Mouse (Mus musculus): ENCODE measurements at regions not wholly inside any gene's neighbourhood (a gene's known extent, or its start where the extent isn't known, plus 50 kb on each side); places are given as distances from the start of the nearest gene placed in this dataset.

- Histone ChIP-seq H3K36me3 (ENCODE audit: control insufficient read depth, insufficient read depth) (no peaks in the 10 kb centered on the region), H3K79me3 (ENCODE audit: low read depth) (no peaks in the 10 kb centered on the region), H3ac (ENCODE audit: control insufficient read depth, insufficient read length, low read depth) (no peak overlapping the region), H3K79me2 (ENCODE audit: control insufficient read depth, insufficient read depth) (no peaks in the 10 kb centered on the region), H3K27me3 (ENCODE audit: control insufficient read depth, insufficient read depth, insufficient read length) (no peaks in the 10 kb centered on the region), H3K4me3 (ENCODE audit: insufficient read depth, poor library complexity, severe bottlenecking) (no peak overlapping the region)
- no peak for TF ChIP-seq CEBPB (IDR thresholded peaks at IDR 0.05; ENCODE audit: low read depth)
- no peak for TF ChIP-seq FOSL1 (IDR thresholded peaks at IDR 0.05; ENCODE audit: insufficient read depth, low read length, poor library complexity, severe bottlenecking)
- no peak for TF ChIP-seq MYOD1 (IDR thresholded peaks at IDR 0.05; ENCODE audit: control insufficient read depth, insufficient read length, low read depth)
- no peak for TF ChIP-seq USF1 (IDR thresholded peaks at IDR 0.05; ENCODE audit: low read depth)
- no peak for TF ChIP-seq MYOG (IDR thresholded peaks at IDR 0.05; ENCODE audit: control insufficient read depth, extremely low read depth, insufficient read length)
- TF ChIP-seq MAX (IDR thresholded peaks at IDR 0.05) = no peak
- no peak for TF ChIP-seq CTCF (IDR thresholded peaks at IDR 0.05; ENCODE audit: control insufficient read depth, insufficient read depth, insufficient read length)
Measured at GRCm38 (mm10) chr13:97705926-97706325, 54.5 kb downstream of the Gm10260 start.

DNA sequence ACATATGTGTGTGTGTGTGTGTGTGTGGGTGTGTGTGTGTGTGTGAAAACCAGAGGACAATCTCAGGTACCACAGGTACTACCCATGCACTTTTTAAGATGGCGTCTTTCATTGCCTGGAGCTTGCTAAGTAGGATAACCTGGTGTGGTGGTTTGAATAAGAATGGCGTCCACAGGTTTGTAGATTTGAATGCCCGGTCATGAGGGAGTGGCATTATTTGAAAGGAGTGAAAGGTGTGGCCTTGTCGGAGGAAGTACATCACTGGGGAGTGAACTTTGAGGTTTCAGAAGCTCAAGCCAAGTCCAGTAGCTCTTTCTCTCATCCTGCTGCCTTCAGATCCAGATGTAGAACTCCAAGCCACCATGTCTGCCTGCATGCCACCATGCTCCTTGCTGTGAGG is 55.9 kb downstream of the Gm10260 start:
- Histone ChIP-seq H3K4me3 (ENCODE audit: insufficient read depth, poor library complexity, severe bottlenecking) (no peak overlapping the region), H3K27me3 (ENCODE audit: control insufficient read depth, insufficient read depth, insufficient read length) (no peaks in the 10 kb centered on the region), H3ac (ENCODE audit: control insufficient read depth, insufficient read length, low read depth) (no peak overlapping the region), H3K36me3 (ENCODE audit: control insufficient read depth, insufficient read depth) (no peaks in the 10 kb centered on the region), H3K79me2 (ENCODE audit: control insufficient read depth, insufficient read depth) (no peaks in the 10 kb centered on the region), H3K79me3 (ENCODE audit: low read depth) (no peaks in the 10 kb centered on the region)
- no peak for TF ChIP-seq MYOD1 (IDR thresholded peaks at IDR 0.05; ENCODE audit: control insufficient read depth, insufficient read length, low read depth)
- no peak for TF ChIP-seq CEBPB (IDR thresholded peaks at IDR 0.05; ENCODE audit: low read depth)
- no peak for TF ChIP-seq CTCF (IDR thresholded peaks at IDR 0.05; ENCODE audit: control insufficient read depth, insufficient read depth, insufficient read length)
- no peak for TF ChIP-seq MAX (IDR thresholded peaks at IDR 0.05)
- TF ChIP-seq FOSL1 (IDR thresholded peaks at IDR 0.05; ENCODE audit: insufficient read depth, low read length, poor library complexity, severe bottlenecking) = no peak
- TF ChIP-seq USF1 (IDR thresholded peaks at IDR 0.05; ENCODE audit: low read depth) = no peak
- no peak for TF ChIP-seq MYOG (IDR thresholded peaks at IDR 0.05; ENCODE audit: control insufficient read depth, extremely low read depth, insufficient read length)

DNA sequence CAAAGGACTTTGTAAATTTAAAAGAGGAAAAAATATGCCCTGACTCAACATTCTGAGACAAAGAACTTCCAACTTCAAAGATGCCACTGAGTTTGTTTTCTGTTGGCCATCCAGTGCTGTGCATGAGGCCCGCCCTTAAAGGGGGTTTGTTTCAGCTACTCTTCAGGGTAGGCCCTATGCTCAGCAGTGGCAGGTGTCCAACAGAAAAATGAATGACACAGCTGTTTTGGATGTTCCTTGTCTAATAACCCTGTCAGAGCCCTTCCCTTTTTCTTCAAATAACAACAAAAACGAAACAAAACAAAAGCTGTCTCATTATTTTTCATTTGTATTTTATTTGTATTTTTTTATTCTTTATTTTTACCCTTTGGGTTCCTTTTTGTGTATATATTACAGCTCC is 61.5 kb downstream of the Gm10260 start:
- H3ac ChIP-seq (ENCODE audit: control insufficient read depth, insufficient read length, low read depth) = no peak overlapping the region
- no peak for TF ChIP-seq USF1 (IDR thresholded peaks at IDR 0.05; ENCODE audit: low read depth)
- TF ChIP-seq MYOG (IDR thresholded peaks at IDR 0.05; ENCODE audit: control insufficient read depth, extremely low read depth, insufficient read length) = no peak
- no peak for TF ChIP-seq CEBPB (IDR thresholded peaks at IDR 0.05; ENCODE audit: low read depth)
- no peak for TF ChIP-seq FOSL1 (IDR thresholded peaks at IDR 0.05; ENCODE audit: insufficient read depth, low read length, poor library complexity, severe bottlenecking)
- no peak for TF ChIP-seq MYOD1 (IDR thresholded peaks at IDR 0.05; ENCODE audit: control insufficient read depth, insufficient read length, low read depth)
- no peaks in the 10 kb centered on the region for H3K79me3 ChIP-seq (ENCODE audit: low read depth)
- no peaks in the 10 kb centered on the region for H3K79me2 ChIP-seq (ENCODE audit: control insufficient read depth, insufficient read depth)
- H3K36me3 ChIP-seq (ENCODE audit: control insufficient read depth, insufficient read depth) = no peaks in the 10 kb centered on the region
- H3K4me3 ChIP-seq (ENCODE audit: insufficient read depth, poor library complexity, severe bottlenecking) = no peak overlapping the region
- H3K27me3 ChIP-seq (ENCODE audit: control insufficient read depth, insufficient read depth, insufficient read length) = no peaks in the 10 kb centered on the region

DNA sequence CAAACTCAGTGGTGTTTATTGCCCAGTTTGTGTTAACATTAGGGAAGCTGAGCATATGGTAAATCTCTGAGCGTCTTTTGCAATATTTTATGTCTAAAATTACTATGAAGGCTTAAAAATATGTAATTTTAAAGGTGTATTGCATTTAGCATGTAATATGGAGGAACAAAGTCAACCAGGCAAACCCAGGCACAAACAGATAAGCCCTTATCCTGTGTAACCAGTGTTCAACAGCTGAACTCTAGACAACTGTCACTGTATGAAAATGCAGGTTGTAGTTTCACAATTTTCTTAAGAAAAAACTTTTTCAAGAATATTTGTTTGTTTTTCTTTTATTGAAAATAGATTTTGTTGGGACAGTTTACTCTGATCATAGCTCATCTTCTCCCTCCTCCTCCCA is 62.1 kb downstream of the Gm10260 start:
- TF ChIP-seq USF1 (IDR thresholded peaks at IDR 0.05; ENCODE audit: low read depth) = no peak
- no peak for TF ChIP-seq CEBPB (IDR thresholded peaks at IDR 0.05; ENCODE audit: low read depth)
- no peak for TF ChIP-seq FOSL1 (IDR thresholded peaks at IDR 0.05; ENCODE audit: insufficient read depth, low read length, poor library complexity, severe bottlenecking)
- H3K36me3 ChIP-seq (ENCODE audit: control insufficient read depth, insufficient read depth) = no peaks in the 10 kb centered on the region
- no peak overlapping the region for H3K4me3 ChIP-seq (ENCODE audit: insufficient read depth, poor library complexity, severe bottlenecking)
- H3K27me3 ChIP-seq (ENCODE audit: control insufficient read depth, insufficient read depth, insufficient read length) = no peaks in the 10 kb centered on the region
- H3ac ChIP-seq (ENCODE audit: control insufficient read depth, insufficient read length, low read depth) = no peak overlapping the region
- H3K79me3 ChIP-seq (ENCODE audit: low read depth) = no peaks in the 10 kb centered on the region
- H3K79me2 ChIP-seq (ENCODE audit: control insufficient read depth, insufficient read depth) = no peaks in the 10 kb centered on the region

- H3K79me2 ChIP-seq (ENCODE audit: control insufficient read depth, insufficient read depth) = no peaks in the 10 kb centered on the region
- H3K36me3 ChIP-seq (ENCODE audit: control insufficient read depth, insufficient read depth) = no peaks in the 10 kb centered on the region
- TF ChIP-seq MAX (IDR thresholded peaks at IDR 0.05) = no peak
- no peak for TF ChIP-seq CTCF (IDR thresholded peaks at IDR 0.05; ENCODE audit: control insufficient read depth, insufficient read depth, insufficient read length)
- no peak for TF ChIP-seq MYOD1 (IDR thresholded peaks at IDR 0.05; ENCODE audit: control insufficient read depth, insufficient read length, low read depth)
- TF ChIP-seq USF1 (IDR thresholded peaks at IDR 0.05; ENCODE audit: low read depth) = no peak
- no peak for TF ChIP-seq FOSL1 (IDR thresholded peaks at IDR 0.05; ENCODE audit: insufficient read depth, low read length, poor library complexity, severe bottlenecking)
- TF ChIP-seq CEBPB (IDR thresholded peaks at IDR 0.05; ENCODE audit: low read depth) = no peak
- H3K79me3 ChIP-seq (ENCODE audit: low read depth) = no peaks in the 10 kb centered on the region
- H3K4me3 ChIP-seq (ENCODE audit: insufficient read depth, poor library complexity, severe bottlenecking) = no peak overlapping the region
- H3ac ChIP-seq (ENCODE audit: control insufficient read depth, insufficient read length, low read depth) = no peak overlapping the region
- no peaks in the 10 kb centered on the region for H3K27me3 ChIP-seq (ENCODE audit: control insufficient read depth, insufficient read depth, insufficient read length)
Measured at GRCm38 (mm10) chr13:97697262-97697661, 63.2 kb downstream of the Gm10260 start.

DNA sequence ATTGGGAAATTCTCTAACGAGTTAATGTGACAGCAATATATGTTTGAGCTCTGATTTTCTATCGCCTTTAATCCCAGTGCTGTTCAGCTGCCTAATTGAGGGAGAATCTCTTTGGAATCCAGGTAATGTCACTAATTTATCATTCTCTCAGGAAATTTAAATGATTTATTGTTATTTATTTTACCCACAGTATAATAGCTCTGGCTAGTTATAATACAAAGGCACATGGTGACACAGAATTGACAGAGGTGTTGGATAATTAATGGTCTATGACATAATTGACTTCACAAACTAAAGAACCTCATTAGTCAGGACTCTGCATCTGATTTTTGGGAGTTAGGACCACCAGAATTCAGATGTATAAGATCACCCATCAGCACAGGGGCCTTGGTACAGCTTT is 65.4 kb downstream of the Gm10260 start:
- no peaks in the 10 kb centered on the region for H3K27me3 ChIP-seq (ENCODE audit: control insufficient read depth, insufficient read depth, insufficient read length)
- no peaks in the 10 kb centered on the region for H3K79me2 ChIP-seq (ENCODE audit: control insufficient read depth, insufficient read depth)
- TF ChIP-seq USF1 (IDR thresholded peaks at IDR 0.05; ENCODE audit: low read depth) (no peak), CEBPB (IDR thresholded peaks at IDR 0.05; ENCODE audit: low read depth) (no peak), MYOD1 (IDR thresholded peaks at IDR 0.05; ENCODE audit: control insufficient read depth, insufficient read length, low read depth) (no peak), MYOG (IDR thresholded peaks at IDR 0.05; ENCODE audit: control insufficient read depth, extremely low read depth, insufficient read length) (no peak), MAX (IDR thresholded peaks at IDR 0.05) (no peak), CTCF (IDR thresholded peaks at IDR 0.05; ENCODE audit: control insufficient read depth, insufficient read depth, insufficient read length) (no peak), FOSL1 (IDR thresholded peaks at IDR 0.05; ENCODE audit: insufficient read depth, low read length, poor library complexity, severe bottlenecking) (no peak)
- no peaks in the 10 kb centered on the region for H3K79me3 ChIP-seq (ENCODE audit: low read depth)
- H3ac ChIP-seq (ENCODE audit: control insufficient read depth, insufficient read length, low read depth) = no peak overlapping the region
- H3K4me3 ChIP-seq (ENCODE audit: insufficient read depth, poor library complexity, severe bottlenecking) = no peak overlapping the region
- no peaks in the 10 kb centered on the region for H3K36me3 ChIP-seq (ENCODE audit: control insufficient read depth, insufficient read depth)

Measured in C2C12 (cell line).